In genomic region chr9:69458982-69459381, GRCm38 (mm10) we compare ENCODE assay signal across 8 mouse cellular contexts. TPM values are rescaled to one million over a fixed set of nuclear protein-coding genes. Genes with fewer than 3 reads are reported as not detected.
DNase-seq lines count a peak whose midpoint lies in the region; ATAC-seq and TF ChIP-seq lines count a peak whose summit lies in the region.

No protein-coding gene starts in this region.

- H3K27ac ChIP-seq in forebrain, embryonic 11.5 days (ENCODE audit: low read depth, low read length): no peak overlapping the region
- H3K27ac ChIP-seq in forebrain, postnatal 0 days (ENCODE audit: low read depth, low read length): no peak overlapping the region
- peak overlapping the region; percentile 98 for H3K27ac ChIP-seq in embryonic facial prominence, embryonic 14.5 days (replicated peaks; ENCODE audit: low read depth, low read length)

- no peaks in the 10 kb centered on the region for H3K9me3 ChIP-seq in forebrain, embryonic 11.5 days (ENCODE audit: control insufficient read depth, low read length)
- no peaks in the 10 kb centered on the region for H3K9me3 ChIP-seq in forebrain, postnatal 0 days (ENCODE audit: low read length)
- no peaks in the 10 kb centered on the region for H3K9me3 ChIP-seq in embryonic facial prominence, embryonic 14.5 days (ENCODE audit: control insufficient read depth, low read length)

- peaks cover 11% of the 10 kb centered on the region for H3K27me3 ChIP-seq in forebrain, embryonic 11.5 days (ENCODE audit: control insufficient read depth, insufficient read depth, low read length)
- H3K27me3 ChIP-seq in forebrain, postnatal 0 days (ENCODE audit: insufficient read depth, low read length): peaks cover 9% of the 10 kb centered on the region
- no peaks in the 10 kb centered on the region for H3K27me3 ChIP-seq in embryonic facial prominence, embryonic 14.5 days (replicated peaks; ENCODE audit: control insufficient read depth, insufficient read depth, low read length)

- H3K4me1 ChIP-seq in forebrain, embryonic 11.5 days (replicated peaks; ENCODE audit: control insufficient read depth, insufficient read depth, low read length): 0 out of 2 replicates have a peak, but pooled peaks cover 2% of the 10 kb centered on the region
- H3K4me1 ChIP-seq in forebrain, postnatal 0 days (ENCODE audit: insufficient read depth): peaks cover 5% of the 10 kb centered on the region; the same call in 1 of the 2 replicates
- peaks cover 61% of the 10 kb centered on the region for H3K4me1 ChIP-seq in embryonic facial prominence, embryonic 14.5 days (ENCODE audit: control insufficient read depth, insufficient read depth, low read length)
- peaks cover 43% of the 10 kb centered on the region for H3K4me1 ChIP-seq in lung, adult 2 months (ENCODE audit: control insufficient read depth, insufficient read depth, low read length)

- DNase-seq in forebrain, embryonic 11.5 days (ENCODE audit: low spot score): peak; percentile 25
- no peak for DNase-seq in forebrain, postnatal 0 days
- DNase-seq in embryonic facial prominence, embryonic 14.5 days (ENCODE audit: low spot score): peak; percentile 96
- DNase-seq in heart, postnatal 4 days: peak; percentile 64
- DNase-seq in lung, adult 2 months: peak; percentile 81
- peak; percentile 65 for DNase-seq in urinary bladder, postnatal 25 days (ENCODE audit: low spot score)
- no peak for DNase-seq in left cerebral cortex, adult 11 months (ENCODE audit: low spot score)
- DNase-seq in right cerebral cortex, postnatal 14 days: no peak

- H3K4me3 ChIP-seq in forebrain, embryonic 11.5 days (ENCODE audit: low read depth, low read length): no peak overlapping the region
- no peak overlapping the region for H3K4me3 ChIP-seq in forebrain, postnatal 0 days (ENCODE audit: low read depth, low read length)
- no peak overlapping the region for H3K4me3 ChIP-seq in embryonic facial prominence, embryonic 14.5 days (ENCODE audit: low read depth, low read length)
- no peak overlapping the region for H3K4me3 ChIP-seq in lung, adult 2 months (replicated peaks; ENCODE audit: extremely low read depth, low read depth, low read length)

- no peak for TF ChIP-seq CTCF in forebrain, postnatal 0 days (IDR thresholded peaks at IDR 0.05; ENCODE audit: low read depth)
- no peak for TF ChIP-seq CTCF in lung, adult 2 months (IDR thresholded peaks at IDR 0.05; ENCODE audit: insufficient read depth, low read length)

- 70% methylated on average over 2 of the region's 2 CpGs for WGBS in forebrain, embryonic 11.5 days
- 32% methylated on average over 2 of the region's 2 CpGs for WGBS in forebrain, postnatal 0 days
- WGBS in embryonic facial prominence, embryonic 14.5 days: 26% methylated on average over 2 of the region's 2 CpGs
- 30% methylated on average over 2 of the region's 2 CpGs for whole genome bisulfite sequencing in lung, adult 2 months

- no peak overlapping the region for H3K4me2 ChIP-seq in forebrain, embryonic 11.5 days (ENCODE audit: low read depth, low read length, severe bottlenecking)
- H3K4me2 ChIP-seq in forebrain, postnatal 0 days (ENCODE audit: low read depth): no peak overlapping the region
- peak overlapping the region; percentile 58 for H3K4me2 ChIP-seq in embryonic facial prominence, embryonic 14.5 days (ENCODE audit: low read depth, low read length)

- no peak overlapping the region for H3K9ac ChIP-seq in forebrain, embryonic 11.5 days (ENCODE audit: low read length)
- H3K9ac ChIP-seq in forebrain, postnatal 0 days: no peak overlapping the region
- H3K9ac ChIP-seq in embryonic facial prominence, embryonic 14.5 days (ENCODE audit: low read depth, low read length): peak overlapping the region; percentile 32

- no peak for ATAC-seq in forebrain, embryonic 11.5 days (replicated peaks; ENCODE audit: low FRiP score)
- ATAC-seq in forebrain, postnatal 0 days: no peak
- ATAC-seq in embryonic facial prominence, embryonic 14.5 days (ENCODE audit: low read depth): peak; percentile 82

- H3K36me3 ChIP-seq in forebrain, embryonic 11.5 days (ENCODE audit: control insufficient read depth, insufficient read depth, low read length): no peaks in the 10 kb centered on the region
- H3K36me3 ChIP-seq in forebrain, postnatal 0 days (ENCODE audit: insufficient read depth): no peaks in the 10 kb centered on the region
- H3K36me3 ChIP-seq in embryonic facial prominence, embryonic 14.5 days (ENCODE audit: control insufficient read depth, insufficient read depth, low read length): peaks cover 25% of the 10 kb centered on the region

- TF ChIP-seq POLR2A in lung, adult 2 months (IDR thresholded peaks at IDR 0.05; ENCODE audit: borderline replicate concordance, extremely low read depth, low read depth, low read length): no peak

RNA-seq across cellular contexts. Expression of gene Anxa2, which starts 5.6 kb away (rescaled TPM):
- 154 and 183 TPM in 2 replicates for polyA plus RNA-seq in forebrain, embryonic 11.5 days (2014; fragmentation: Nextera tagmentation; extraction: Ambion mirVana)
- 49.2 and 68.4 TPM in 2 replicates for total RNA-seq in forebrain, postnatal 0 days (2014; rRNA removed)
- 62.8 and 66.3 TPM in 2 replicates for polyA plus RNA-seq in forebrain, postnatal 0 days (2015; fragmentation: Nextera tagmentation; extraction: Ambion mirVana)
- polyA plus RNA-seq in embryonic facial prominence, embryonic 14.5 days (2014; fragmentation: Nextera tagmentation; extraction: Ambion mirVana): 1,306 and 1,330 TPM in 2 replicates
- 100 to 1,000 TPM; 251 to 268 TPM for total RNA-seq in heart, postnatal 4 days (2021)
- 352 and 457 TPM in 2 replicates for polyA plus RNA-seq in lung, adult 2 months (2012; rRNA removed)

Comparison
In these comparisons a context has a peak if more than half of its experiments do, and no peak if none do; other contexts are left out.
1. DNase-seq: peak in forebrain, embryonic 11.5 days (single experiment), embryonic facial prominence, embryonic 14.5 days (single experiment), heart, postnatal 4 days (single experiment), lung, adult 2 months (single experiment) and urinary bladder, postnatal 25 days (single experiment); none in forebrain, postnatal 0 days (single experiment), left cerebral cortex, adult 11 months (single experiment) and right cerebral cortex, postnatal 14 days (single experiment).